Mouse (Mus musculus) MEL (cell line): ENCODE results near the gene Sipa1l2. TPM values are rescaled to one million over a fixed set of nuclear protein-coding genes. Genes with fewer than 3 reads are reported as not detected.

Experiments used
- DNase-seq: peaks from one replicate; pipeline ENCODE4 v3.0.0; 2011; ENCODE audit warnings: low read depth, low spot score
- H3K27ac ChIP-seq: 2 replicates; pipeline ENCODE4 v1.5.1; 2012; ENCODE audit warnings: low read depth, mild to moderate bottlenecking, control low read depth, low read length, moderate library complexity; ENCODE audit not compliant: control insufficient read depth
- H3K27me3 ChIP-seq, 2 experiments: fragments of 150-350 bp in 1 of 2; sonication (generic) in 1 of 2; 2 replicates each; pipeline ENCODE4 v1.6.1; 2012; ENCODE audit warnings: low read length in 2 of 2, mild to moderate bottlenecking in 2 of 2, improper control_type of control experiment in 1 of 2, moderate library complexity in 1 of 2; ENCODE audit not compliant: insufficient read depth in 2 of 2, control insufficient read depth in 1 of 2
- H3K36me3 ChIP-seq, 2 experiments: 2 replicates each; pipeline ENCODE4 v1.6.1; 2012 to 2014; ENCODE audit warnings: low read length in 2 of 2, improper control_type of control experiment in 1 of 2, inconsistent platforms in 1 of 2, mild to moderate bottlenecking in 1 of 2; ENCODE audit not compliant: insufficient read depth in 2 of 2, control insufficient read depth in 1 of 2
- H3K4me1 ChIP-seq, 2 experiments: fragments of 150-350 bp in 1 of 2; sonication (generic) in 1 of 2; 2 replicates each; pipeline ENCODE4 v1.6.1; 2012; ENCODE audit warnings: low read length in 2 of 2, improper control_type of control experiment in 1 of 2, mild to moderate bottlenecking in 1 of 2; ENCODE audit not compliant: insufficient read depth in 2 of 2, control insufficient read depth in 1 of 2
- H3K4me3 ChIP-seq, 2 experiments: fragments of 150-350 bp in 1 of 2; sonication (generic) in 1 of 2; 2 replicates each; pipeline ENCODE4 v1.5.1; 2012; ENCODE audit warnings: low read depth in 2 of 2, low read length in 2 of 2, mild to moderate bottlenecking in 2 of 2, moderate library complexity in 2 of 2, control low read depth in 1 of 2, improper control_type of control experiment in 1 of 2; ENCODE audit not compliant: control insufficient read depth in 1 of 2, insufficient read depth in 1 of 2
- H3K79me2 ChIP-seq: 2 replicates; pipeline ENCODE4 v1.6.1; 2012; ENCODE audit warnings: mild to moderate bottlenecking, low read length, moderate library complexity; ENCODE audit not compliant: control insufficient read depth, poor library complexity, insufficient read depth
- H3K9ac ChIP-seq: 2 replicates; pipeline ENCODE4 v1.6.1; 2012; ENCODE audit warnings: low read depth, mild to moderate bottlenecking, control low read depth, low read length, moderate library complexity; ENCODE audit not compliant: control insufficient read depth, poor library complexity, severe bottlenecking
- H3K9me3 ChIP-seq: fragments of 150-350 bp; sonication (generic); replicated peaks from 2 replicates; pipeline ENCODE4 v1.6.1; 2012; ENCODE audit warnings: mild to moderate bottlenecking, low read length, improper control_type of control experiment, moderate library complexity; ENCODE audit not compliant: insufficient read depth
- BHLHE40 ChIP-seq: IDR thresholded peaks from 2 replicates; pipeline ENCODE4 v1.6.1; 2012; ENCODE audit warnings: low read depth, mild to moderate bottlenecking, inconsistent platforms, low read length, improper control_type of control experiment, borderline replicate concordance
- ELF1 ChIP-seq: IDR thresholded peaks from 2 replicates; pipeline ENCODE4 v1.6.1; 2014; ENCODE audit warnings: low read depth, mild to moderate bottlenecking, inconsistent platforms, low read length, improper control_type of control experiment, moderate library complexity
- EP300 ChIP-seq, 2 experiments: IDR thresholded peaks; 2 replicates each; pipeline ENCODE4 v1.6.1; 2011; ENCODE audit warnings: improper control_type of control experiment in 2 of 2, low read length in 2 of 2, low read depth in 1 of 2, mild to moderate bottlenecking in 1 of 2
- ETS1 ChIP-seq: IDR thresholded peaks from 2 replicates; pipeline ENCODE4 v1.6.1; 2012; ENCODE audit warnings: low read depth, mild to moderate bottlenecking, inconsistent platforms, low read length, improper control_type of control experiment, moderate library complexity
- GATA1 ChIP-seq: IDR thresholded peaks from 2 replicates; pipeline ENCODE4 v1.6.1; 2011; ENCODE audit warnings: low read depth, low read length, improper control_type of control experiment
- JUND ChIP-seq: IDR thresholded peaks from 2 replicates; pipeline ENCODE4 v1.6.1; 2011; ENCODE audit warnings: low read depth, mild to moderate bottlenecking, improper control_type of control experiment, low read length
- KAT2A ChIP-seq: conservative IDR thresholded peaks from 2 replicates; pipeline ENCODE4 v1.6.1; 2012; ENCODE audit warnings: low read depth, low read length, improper control_type of control experiment, inconsistent platforms
- MAFK ChIP-seq: IDR thresholded peaks from 2 replicates; pipeline ENCODE4 v1.6.1; 2011; ENCODE audit warnings: low read depth, mild to moderate bottlenecking, low read length, improper control_type of control experiment, borderline replicate concordance
- MAX ChIP-seq: IDR thresholded peaks from 2 replicates; pipeline ENCODE4 v1.6.1; 2011; ENCODE audit warnings: low read length, improper control_type of control experiment
- MAZ ChIP-seq: IDR thresholded peaks from 2 replicates; pipeline ENCODE4 v1.6.1; 2012; ENCODE audit warnings: low read depth, mild to moderate bottlenecking, inconsistent platforms, low read length, improper control_type of control experiment
- MEF2A ChIP-seq: IDR thresholded peaks from 2 replicates; pipeline ENCODE4 v1.6.1; 2014; ENCODE audit warnings: low read depth, mild to moderate bottlenecking, inconsistent platforms, low read length, improper control_type of control experiment; ENCODE audit not compliant: poor library complexity, insufficient replicate concordance, severe bottlenecking; ENCODE audit errors: extremely low read depth
- MXI1 ChIP-seq: IDR thresholded peaks from 2 replicates; pipeline ENCODE4 v1.6.1; 2011; ENCODE audit warnings: mild to moderate bottlenecking, low read depth, low read length, improper control_type of control experiment
- MYB ChIP-seq: IDR thresholded peaks from 2 replicates; pipeline ENCODE4 v1.6.1; 2011; ENCODE audit warnings: mild to moderate bottlenecking, low read depth, low read length, improper control_type of control experiment
- NELFE ChIP-seq: IDR thresholded peaks from 2 replicates; pipeline ENCODE4 v1.6.1; 2011; ENCODE audit warnings: low read depth, low read length, improper control_type of control experiment
- POLR2A ChIP-seq, 2 experiments: IDR thresholded peaks; 2 replicates each; pipeline ENCODE4 v1.6.1; 2011 to 2012; ENCODE audit warnings: low read length in 2 of 2, mild to moderate bottlenecking in 2 of 2, control low read depth in 1 of 2, improper control_type of control experiment in 1 of 2, low read depth in 1 of 2, moderate library complexity in 1 of 2; ENCODE audit not compliant: control insufficient read depth in 1 of 2, insufficient read depth in 1 of 2, poor library complexity in 1 of 2
- POLR2AphosphoS2 ChIP-seq: IDR thresholded peaks from 2 replicates; pipeline ENCODE4 v1.6.1; 2011; ENCODE audit warnings: low read length, improper control_type of control experiment
- RCOR1 ChIP-seq: IDR thresholded peaks from 2 replicates; pipeline ENCODE4 v1.6.1; 2012; ENCODE audit warnings: low read depth, mild to moderate bottlenecking, inconsistent platforms, low read length, improper control_type of control experiment
- TCF12 ChIP-seq: IDR thresholded peaks from 2 replicates; pipeline ENCODE4 v1.6.1; 2014; ENCODE audit warnings: low read depth, mild to moderate bottlenecking, inconsistent platforms, low read length, improper control_type of control experiment, moderate library complexity
- UBTF ChIP-seq: IDR thresholded peaks from 2 replicates; pipeline ENCODE4 v1.6.1; 2012; ENCODE audit warnings: low read depth, mild to moderate bottlenecking, inconsistent platforms, low read length, improper control_type of control experiment, moderate library complexity, borderline replicate concordance; ENCODE audit not compliant: insufficient read depth
- ZC3H11A ChIP-seq: IDR thresholded peaks from 2 replicates; pipeline ENCODE4 v1.6.1; 2012; ENCODE audit warnings: low read depth, mild to moderate bottlenecking, inconsistent platforms, low read length, improper control_type of control experiment
- ZKSCAN1 ChIP-seq: IDR thresholded peaks from 2 replicates; pipeline ENCODE4 v1.6.1; 2012; ENCODE audit warnings: low read depth, mild to moderate bottlenecking, inconsistent platforms, low read length, improper control_type of control experiment, moderate library complexity
- ZMIZ1 ChIP-seq: IDR thresholded peaks from 2 replicates; pipeline ENCODE4 v1.6.1; 2012; ENCODE audit warnings: low read depth, mild to moderate bottlenecking, inconsistent platforms, low read length, improper control_type of control experiment, moderate library complexity
- polyA plus RNA-seq, 2 experiments: library from polyadenylated mRNA; stranded (reverse) in 1 of 2; unstranded in 1 of 2; fragments of >175 nt in 1 of 2; fragments of >200 nt in 1 of 2; gene quantifications; 2 replicates each; pipeline versions ENCODE4 v1.2.1 to v1.2.4; 2012; ENCODE audit warnings: low replicate concordance in 2 of 2, low read depth in 1 of 2; ENCODE audit not compliant: insufficient read length in 2 of 2, insufficient read depth in 1 of 2, missing spikeins in 1 of 2
- total RNA-seq: library from RNA; depleted of rRNA; stranded (reverse); fragments of 300-350 nt; gene quantifications from 2 replicates; pipeline ENCODE4 v1.2.3, GENCODE M21; 2012

Gene Sipa1l2
- total and polyA plus RNA-seq, 3 experiments: not detected

GRCm38 (mm10) chr8:125512561-125512960 lies 57.0 kb downstream of the Sipa1l2 start:
- Histone ChIP-seq H3K79me2 (no peaks in the 10 kb centered on the region), H3K4me3 (no peak overlapping the region), H3K9ac (no peak overlapping the region), H3K36me3 (no peaks in the 10 kb centered on the region), H3K9me3 (no peaks in the 10 kb centered on the region), H3K27ac (no peak overlapping the region), H3K27me3 (no peaks in the 10 kb centered on the region), H3K4me1 (no peaks in the 10 kb centered on the region)
- no peak for DNase-seq
- TF ChIP-seq GATA1: no peak
- TF ChIP-seq MYB: no peak
- no peak for TF ChIP-seq KAT2A
- TF ChIP-seq EP300 (IDR thresholded peaks at IDR 0.05; ENCODE audit: low read depth in 1 of 2, low read length in 2 of 2): no peak
- TF ChIP-seq MXI1: no peak
- TF ChIP-seq ETS1: no peak

GRCm38 (mm10) chr8:125510861-125511668 lies 58.5 kb downstream of the Sipa1l2 start:
- TF ChIP-seq ELF1 (no peak), GATA1 (no peak), MEF2A (no peak), ZC3H11A (no peak), MAZ (no peak), UBTF (no peak), ZMIZ1 (no peak), MAX (no peak), MAFK (no peak), POLR2A (IDR thresholded peaks at IDR 0.05; ENCODE audit: control insufficient read depth in 1 of 2, insufficient read depth in 1 of 2, low read depth in 1 of 2, low read length in 2 of 2, poor library complexity in 1 of 2) (no peak), JUND (no peak), NELFE (no peak), ETS1 (no peak), MYB (no peak), ZKSCAN1 (no peak), KAT2A (no peak), POLR2AphosphoS2 (no peak), RCOR1 (no peak), BHLHE40 (no peak), TCF12 (no peak)
- H3K79me2 ChIP-seq: no peaks in the 10 kb centered on the region
- no peaks in the 10 kb centered on the region for H3K27me3 ChIP-seq

More at GRCm38 (mm10) chr8:125510861-125511668, 58.5 kb downstream of the Sipa1l2 start:
- DNase-seq: no peak
- H3K36me3 ChIP-seq: no peaks in the 10 kb centered on the region
- no peak overlapping the region for H3K27ac ChIP-seq
- no peaks in the 10 kb centered on the region for H3K4me1 ChIP-seq
- no peak overlapping the region for H3K9ac ChIP-seq
- no peaks in the 10 kb centered on the region for H3K9me3 ChIP-seq
- no peak overlapping the region for H3K4me3 ChIP-seq
